Mouse (Mus musculus) C2C12 (cell line): ENCODE data around the gene Tuba1a.

ENCODE experiments used
- CEBPB ChIP-seq: IDR thresholded peaks from one replicate; pipeline ENCODE4 v1.6.1; 2011; ENCODE audit warnings: low read depth, mild to moderate bottlenecking, control low read depth, moderate library complexity
- CTCF ChIP-seq: IDR thresholded peaks from one replicate; pipeline ENCODE4 v1.5.1; 2011; ENCODE audit not compliant: control insufficient read depth, insufficient read depth, insufficient read length

- TF ChIP-seq CTCF, result no peak
- no peak for TF ChIP-seq CEBPB
Observed at GRCm38 (mm10) chr15:98985982-98986715, 32.6 kb upstream of the Tuba1a start.
